Mouse (Mus musculus) activated CD4-positive, CD25-positive, alpha-beta regulatory T cell, adult 9 weeks (primary cell): ENCODE results near the gene Cptp. TPM values are rescaled to one million over a fixed set of nuclear protein-coding genes. Genes with fewer than 3 reads are reported as not detected.

Experiments used
- polyA plus RNA-seq: library from polyadenylated mRNA; unstranded; fragments of 100-300 nt; shearing (Covaris generic); gene quantifications from one replicate; pipeline ENCODE4 v1.2.1, GENCODE M21; 2017

The Cptp gene
- polyA plus RNA-seq, result 20.4 TPM

GRCm38 (mm10) chr4:155869317-155870033, at the start of gene Cptp, which contains the start of gene Ints11:
Gene Cptp (minus strand): TSS chr4:155869440.
Gene Ints11 (plus strand): TSS chr4:155869546.

GRCm38 (mm10) chr4:155891551-155892001, 22.3 kb upstream of the Cptp start, which contains the start of the genes Pusl1 and Acap3:
Gene Pusl1 (minus strand): TSS chr4:155891781.
Gene Acap3 (plus strand): TSS chr4:155891822.

GRCm38 (mm10) chr4:155863001-155863400, 6.2 kb downstream of the Cptp start, which contains the start of gene Tas1r3:
Gene Tas1r3 (minus strand): TSS chr4:155863362.

GRCm38 (mm10) chr4:155846871-155847578, 22.2 kb downstream of the Cptp start, which contains the start of gene Dvl1:
Gene Dvl1 (plus strand): TSS chr4:155847402.

GRCm38 (mm10) chr4:155839483-155839910, 29.7 kb downstream of the Cptp start, which contains the start of gene Mxra8:
Gene Mxra8 (plus strand): TSS chr4:155839680.

GRCm38 (mm10) chr4:155831205-155831766, 38.0 kb downstream of the Cptp start, which contains the start of gene Aurkaip1:
Gene Aurkaip1 (plus strand): TSS chr4:155831272.

Other genes starting within 250 kb of the Cptp start
- 120 TPM for gene Cdk11b, start 244.6 kb downstream of the Cptp start, polyA plus RNA-seq
- 1.9 TPM for gene Gm10563, start 224.0 kb downstream of the Cptp start, polyA plus RNA-seq
- 0.54 TPM for gene Mmp23, start 216.1 kb downstream of the Cptp start, polyA plus RNA-seq
- gene Mib2, start 200.2 kb downstream of the Cptp start, polyA plus RNA-seq, result 42.3 TPM
- 0.72 TPM for gene Fndc10, start 175.1 kb downstream of the Cptp start, polyA plus RNA-seq
- 160 TPM for gene Ssu72, start 164.6 kb downstream of the Cptp start, polyA plus RNA-seq
- gene Tmem240, start 134.6 kb downstream of the Cptp start, polyA plus RNA-seq, result 0.24 TPM
- 38.3 TPM for gene Atad3a, start 108.3 kb downstream of the Cptp start, polyA plus RNA-seq
- not detected for gene Vwa1, start 94.7 kb downstream of the Cptp start, polyA plus RNA-seq
- gene Tmem88b, start 83.6 kb downstream of the Cptp start, polyA plus RNA-seq, result not detected
- gene Ankrd65, start 79.0 kb downstream of the Cptp start, polyA plus RNA-seq, result not detected
- 138 TPM for gene Mrpl20, start 66.6 kb downstream of the Cptp start, polyA plus RNA-seq
- gene Ccnl2, start 57.0 kb downstream of the Cptp start, polyA plus RNA-seq, result 168 TPM
- 197 TPM for gene Aurkaip1, start 38.2 kb downstream of the Cptp start, polyA plus RNA-seq
- gene Mxra8, start 29.8 kb downstream of the Cptp start, polyA plus RNA-seq, result 4.0 TPM
- gene Dvl1, start 22.0 kb downstream of the Cptp start, polyA plus RNA-seq, result 2.8 TPM
- gene Tas1r3, start 6.1 kb downstream of the Cptp start, polyA plus RNA-seq, result 0.92 TPM
- 92.1 TPM for gene Ints11, start 106 bp upstream of the Cptp start, polyA plus RNA-seq
- 32.6 TPM for gene Pusl1, start 22.3 kb upstream of the Cptp start, polyA plus RNA-seq
- gene Acap3, start 22.4 kb upstream of the Cptp start, polyA plus RNA-seq, result 7.8 TPM
- 15.3 TPM for gene Ube2j2, start 74.4 kb upstream of the Cptp start, polyA plus RNA-seq
- 24.3 TPM for gene C1qtnf12, start 92.9 kb upstream of the Cptp start, polyA plus RNA-seq
- 1.3 TPM for gene B3galt6, start 123.2 kb upstream of the Cptp start, polyA plus RNA-seq
- gene Sdf4, start 123.4 kb upstream of the Cptp start, polyA plus RNA-seq, result 591 TPM
- gene Tnfrsf4, start 144.4 kb upstream of the Cptp start, polyA plus RNA-seq, result 998 TPM
- gene Tnfrsf18, start 156.7 kb upstream of the Cptp start, polyA plus RNA-seq, result 855 TPM
- gene Ttll10, start 190.0 kb upstream of the Cptp start, polyA plus RNA-seq, result 0.20 TPM
- gene 9430015G10Rik, start 240.5 kb upstream of the Cptp start, polyA plus RNA-seq, result 43.2 TPM